Mouse (Mus musculus) midbrain, postnatal 0 days (tissue): ENCODE measurements around the gene Kiss1r. TPM values are rescaled to one million over a fixed set of nuclear protein-coding genes. Genes with fewer than 3 reads are reported as not detected.

Experiments
- ATAC-seq: fragments of 200-750 bp; cut with Nextera tagmentation; 2 replicates; pipeline ENCODE4 v1.8.0; 2017; ENCODE audit warnings: moderate number of reproducible peaks, mild to moderate bottlenecking, moderate TSS enrichment, moderate library complexity; ENCODE audit not compliant: low FRiP score
- DNase-seq: peaks from one replicate; pipeline ENCODE4 v3.0.0-alpha.2; 2015; ENCODE audit warnings: low spot score
- H3K27ac ChIP-seq: fragments of 300-500 bp; sonication (generic); 2 replicates; pipeline ENCODE4 v1.5.1; 2014; ENCODE audit warnings: low read depth, mild to moderate bottlenecking, low read length, mixed read lengths
- H3K27me3 ChIP-seq: fragments of 300-500 bp; sonication (generic); 2 replicates; pipeline ENCODE4 v1.6.1; 2014; ENCODE audit warnings: low read length, control low read depth, mixed read lengths; ENCODE audit not compliant: insufficient read depth
- H3K36me3 ChIP-seq: fragments of 300-500 bp; sonication (generic); 2 replicates; pipeline ENCODE4 v1.6.1; 2014; ENCODE audit warnings: low read length, control low read depth, mixed read lengths; ENCODE audit not compliant: insufficient read depth
- H3K4me1 ChIP-seq: fragments of 300-500 bp; sonication (generic); 2 replicates; pipeline ENCODE4 v1.6.1; 2014; ENCODE audit warnings: mild to moderate bottlenecking, control low read depth, antibody characterized with exemption, low read length, mixed read lengths; ENCODE audit not compliant: insufficient read depth
- H3K4me2 ChIP-seq: fragments of 300-500 bp; sonication (generic); 2 replicates; pipeline ENCODE4 v1.6.1; 2014; ENCODE audit warnings: low read depth, mild to moderate bottlenecking, low read length, mixed read lengths; ENCODE audit not compliant: poor library complexity, severe bottlenecking
- H3K4me3 ChIP-seq: fragments of 300-500 bp; sonication (generic); 2 replicates; pipeline ENCODE4 v1.5.1; 2014; ENCODE audit warnings: low read depth, mild to moderate bottlenecking, low read length, moderate library complexity
- H3K9ac ChIP-seq: fragments of 300-500 bp; sonication (generic); replicated peaks from 2 replicates; pipeline ENCODE4 v1.6.1; 2014; ENCODE audit warnings: mild to moderate bottlenecking, low read length, moderate library complexity, mixed read lengths; ENCODE audit not compliant: poor library complexity, severe bottlenecking
- H3K9me3 ChIP-seq: fragments of 300-500 bp; sonication (generic); 2 replicates; pipeline ENCODE4 v1.6.1; 2016; ENCODE audit warnings: low read length, control low read depth
- CTCF ChIP-seq: IDR thresholded peaks from 2 replicates; pipeline ENCODE4 v1.5.1; 2016; ENCODE audit warnings: antibody characterized with exemption, mild to moderate bottlenecking
- WGBS: fragments of 180-500 bp; shearing (Covaris S2); extraction: QIAGEN DNeasy Blood & Tissue Kit; methylation state at CpG from one replicate; pipeline ENCODE4 v1.1.7; 2014; 5-methylcytosine and 5-hydroxymethylcytosine counted together
- polyA plus RNA-seq: library from polyadenylated mRNA; unstranded; fragments of >200 nt; fragmentation: Nextera tagmentation; extraction: Ambion mirVana; gene quantifications from 2 replicates; pipeline ENCODE4 v1.2.1, GENCODE M21; 2015
- total RNA-seq: library from RNA; depleted of rRNA; stranded (reverse); fragments of >200 nt; gene quantifications from 2 replicates; pipeline ENCODE4 v1.2.3, GENCODE M21; 2014

Gene Kiss1r
- total and polyA plus RNA-seq, 2 experiments from 2014 or later = 4.4 to 9.6 TPM

DNA sequence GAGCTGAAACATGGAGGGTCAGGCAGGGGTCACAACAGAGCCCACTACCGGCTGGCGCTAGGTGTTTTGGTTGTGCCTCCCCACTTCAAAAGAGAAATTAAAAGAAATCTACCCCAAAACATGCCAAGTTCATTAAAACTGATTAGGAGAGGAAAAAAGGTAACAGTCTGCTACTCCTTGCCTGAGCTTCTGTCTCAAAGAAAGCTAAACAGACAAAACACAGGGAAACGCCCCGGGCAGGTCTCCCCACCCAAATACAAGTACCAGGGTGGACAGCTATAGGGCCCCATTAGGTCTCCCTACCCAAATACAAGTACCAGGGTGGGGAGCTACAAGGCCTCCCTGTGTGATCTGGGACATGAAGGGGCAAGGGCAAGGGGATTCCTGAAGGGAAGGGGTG is 6.2 kb upstream of the Kiss1r start, which contains the start of gene Gm26602:
Gene Gm26602, plus strand, starts transcription at position 301 of the 400 bp plus-strand sequence.
- no peaks in the 10 kb centered on the region for H3K9me3 ChIP-seq
- H3K4me1 ChIP-seq = peaks cover 6% of the 10 kb centered on the region; the same call in 1 of the 2 replicates
- no peak for TF ChIP-seq CTCF
- H3K27ac ChIP-seq = peak within 1 kb of the TSS; percentile 87
- H3K4me3 ChIP-seq = no peak within 1 kb of the TSS
- 93% methylated on average over 4 of the region's 4 CpGs for WGBS
- DNase-seq = no peak
- no peaks in the 10 kb centered on the region for H3K27me3 ChIP-seq
- H3K36me3 ChIP-seq = peaks cover 26% of the 10 kb centered on the region
- no peak within 1 kb of the TSS for H3K4me2 ChIP-seq
- ATAC-seq = no peak
- H3K9ac ChIP-seq = no peak within 1 kb of the TSS

DNA sequence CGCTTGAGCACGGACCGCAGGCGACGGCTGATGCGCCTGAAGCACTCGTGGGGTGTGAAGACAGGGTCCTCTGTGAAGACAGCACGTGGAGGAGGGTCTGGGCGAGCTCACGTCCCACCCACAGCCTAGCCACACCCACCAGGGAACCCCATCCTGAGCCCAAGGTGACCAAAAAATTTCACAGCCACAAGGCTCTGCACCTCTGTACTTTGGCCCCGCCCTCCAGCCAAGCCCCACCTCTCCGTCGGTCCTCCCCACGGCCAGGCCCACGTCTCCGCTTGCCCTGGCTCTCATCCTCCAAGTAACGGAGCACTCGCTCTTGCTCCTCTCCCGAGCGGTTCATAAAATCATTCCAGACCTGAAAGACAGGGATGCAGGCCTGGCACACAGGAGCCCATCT is 4.4 kb upstream of the Kiss1r start:
- no peak overlapping the region for H3K4me3 ChIP-seq
- no peaks in the 10 kb centered on the region for H3K27me3 ChIP-seq
- DNase-seq (no peak), ATAC-seq (no peak)
- no peak overlapping the region for H3K9ac ChIP-seq
- peaks cover 14% of the 10 kb centered on the region for H3K36me3 ChIP-seq
- 74% methylated on average over 20 of the region's 20 CpGs for WGBS
- H3K9me3 ChIP-seq = no peaks in the 10 kb centered on the region
- peaks cover 10% of the 10 kb centered on the region; the same call in 1 of the 2 replicates for H3K4me1 ChIP-seq
- no peak overlapping the region for H3K27ac ChIP-seq
- H3K4me2 ChIP-seq = no peak overlapping the region
- no peak for TF ChIP-seq CTCF

DNA sequence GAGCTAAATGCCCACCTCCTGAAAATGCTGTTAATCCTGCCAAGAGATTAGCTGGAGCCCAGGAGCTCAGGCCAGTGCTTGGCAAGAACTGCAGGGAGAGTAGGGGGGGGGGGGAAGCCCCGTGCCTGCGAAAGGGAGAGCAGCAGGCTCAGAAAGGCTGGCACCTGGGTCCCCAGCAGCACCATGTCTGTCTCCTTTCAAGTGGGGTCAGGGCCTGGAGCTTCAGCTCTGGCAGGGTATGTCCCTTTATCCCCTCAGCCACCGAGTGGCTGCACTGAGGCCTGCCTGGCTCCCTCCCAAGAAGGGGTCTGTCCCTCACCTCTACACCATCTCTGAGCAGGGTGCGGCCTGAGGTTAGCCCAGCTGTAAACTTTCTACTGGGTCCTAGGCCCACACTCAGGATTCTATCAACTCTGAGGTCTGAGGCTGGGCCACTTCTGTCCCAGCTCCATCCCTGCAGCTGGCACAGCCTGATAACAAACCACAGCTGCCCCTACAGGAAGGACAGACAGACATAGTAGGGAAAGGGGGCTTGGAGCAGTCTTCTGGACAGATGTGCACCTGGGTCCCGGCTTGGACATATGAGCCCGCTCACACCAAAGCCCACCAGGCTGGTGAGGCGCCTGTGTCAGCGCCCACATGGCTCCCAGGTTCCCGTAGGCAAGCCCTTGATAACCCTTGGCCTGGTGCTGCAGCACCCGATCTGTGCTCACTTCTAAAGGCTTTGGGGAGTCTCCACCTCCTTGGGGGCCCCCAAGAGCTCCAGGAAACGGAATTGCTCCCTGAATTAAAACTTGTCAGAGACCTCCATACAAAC is 2.4 kb upstream of the Kiss1r start:
- Histone ChIP-seq H3K36me3 (peaks cover 14% of the 10 kb centered on the region), H3K4me2 (no peak overlapping the region), H3K4me1 (peaks cover 10% of the 10 kb centered on the region; the same call in 1 of the 2 replicates), H3K9ac (no peak overlapping the region), H3K9me3 (no peaks in the 10 kb centered on the region), H3K27me3 (peaks cover 16% of the 10 kb centered on the region), H3K4me3 (no peak overlapping the region), H3K27ac (no peak overlapping the region)
- DNase-seq (peak; percentile 46), ATAC-seq (no peak)
- TF ChIP-seq CTCF = no peak
- WGBS = 72% methylated on average over 9 of the region's 11 CpGs

DNA sequence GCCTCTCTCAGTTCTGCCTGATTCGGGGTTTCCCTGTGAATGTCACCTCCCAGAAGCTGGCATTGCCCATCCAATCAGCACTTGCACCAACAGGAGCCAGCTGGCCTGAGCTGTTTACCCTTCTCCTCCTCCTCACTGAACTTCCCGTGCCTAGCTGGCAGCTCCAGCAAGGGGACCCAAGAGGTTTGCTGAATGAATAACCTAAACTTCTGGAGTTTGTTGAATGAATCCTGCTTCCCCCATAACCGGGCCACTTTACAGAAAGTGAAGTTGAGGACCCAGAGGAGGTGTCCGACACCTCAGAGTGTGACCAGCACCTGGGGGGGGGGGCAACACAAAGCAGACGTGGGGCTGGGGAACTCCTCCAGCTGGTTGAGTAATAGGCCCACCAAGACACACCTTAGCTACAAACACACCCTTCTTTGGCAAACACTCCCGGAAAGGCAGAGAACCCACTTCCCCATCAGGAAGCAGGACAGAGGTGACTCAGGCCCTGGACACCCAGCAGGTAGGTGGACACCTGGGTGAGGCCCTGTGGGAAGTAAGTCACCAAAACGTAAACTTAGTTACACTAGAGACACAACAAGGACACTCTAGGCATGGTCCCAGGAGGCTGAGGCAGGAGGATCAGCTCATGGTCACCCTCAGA is 1.7 kb upstream of the Kiss1r start:
- Histone ChIP-seq H3K27ac (no peak overlapping the region), H3K9me3 (no peaks in the 10 kb centered on the region), H3K36me3 (peaks cover 14% of the 10 kb centered on the region), H3K27me3 (peaks cover 23% of the 10 kb centered on the region), H3K4me1 (peaks cover 10% of the 10 kb centered on the region; the same call in 1 of the 2 replicates), H3K4me2 (peak overlapping the region; percentile 95; the same call in 1 of the 2 replicates), H3K4me3 (no peak overlapping the region), H3K9ac (no peak overlapping the region)
- ATAC-seq (no peak), DNase-seq (no peak)
- no peak for TF ChIP-seq CTCF
- WGBS = 69% methylated on average over 7 of the region's 7 CpGs

GRCm38 (mm10) chr10:79916081-79916480 is 690 bp upstream of the Kiss1r start:
- H3K9ac ChIP-seq = peak overlapping the region; percentile 86
- peaks cover 33% of the 10 kb centered on the region for H3K27me3 ChIP-seq
- no peak for TF ChIP-seq CTCF
- peaks cover 10% of the 10 kb centered on the region; the same call in 1 of the 2 replicates for H3K36me3 ChIP-seq
- 7% methylated on average over 8 of the region's 8 CpGs for WGBS
- peak overlapping the region; percentile 70; the same call in 1 of the 2 replicates for H3K27ac ChIP-seq
- H3K4me1 ChIP-seq = peaks cover 12% of the 10 kb centered on the region; the same call in 1 of the 2 replicates
- ATAC-seq = no peak
- peak overlapping the region; percentile 59 for H3K4me3 ChIP-seq
- peak overlapping the region; percentile 95 for H3K4me2 ChIP-seq
- no peaks in the 10 kb centered on the region for H3K9me3 ChIP-seq
- no peak for DNase-seq
